Mouse (Mus musculus) CH12.LX (cell line): ENCODE results near the gene Immp2l. TPM values are rescaled to one million over a fixed set of nuclear protein-coding genes. Genes with fewer than 3 reads are reported as not detected.

Experiments used
- DNase-seq: peaks from one replicate; pipeline ENCODE4 v3.0.0-alpha.2; 2013; ENCODE audit errors: extremely low read depth
- H3K27ac ChIP-seq: 2 replicates; pipeline ENCODE4 v1.5.1; 2012; ENCODE audit warnings: low read depth, mild to moderate bottlenecking, control low read depth, moderate library complexity; ENCODE audit not compliant: insufficient read depth
- H3K27me3 ChIP-seq: replicated peaks from 2 replicates; pipeline ENCODE3; 2012; ENCODE audit warnings: inconsistent platforms
- H3K36me3 ChIP-seq, 2 experiments: replicated peaks in 1 of 2; 2 replicates each; pipeline versions ENCODE3 to v1.6.1; 2012; ENCODE audit warnings: inconsistent platforms in 1 of 2, low read length in 1 of 2, mild to moderate bottlenecking in 1 of 2, mixed read lengths in 1 of 2, moderate library complexity in 1 of 2; ENCODE audit not compliant: control insufficient read depth in 1 of 2, insufficient read depth in 1 of 2
- H3K4me1 ChIP-seq, 2 experiments: 2 replicates each; pipeline ENCODE4 v1.6.1; 2012; ENCODE audit warnings: inconsistent platforms in 1 of 2, moderate library complexity in 1 of 2; ENCODE audit not compliant: insufficient read depth in 2 of 2, control insufficient read depth in 1 of 2
- H3K4me2 ChIP-seq: 2 replicates; pipeline ENCODE4 v1.6.1; 2012; ENCODE audit warnings: low read depth, mild to moderate bottlenecking, control low read depth; ENCODE audit not compliant: poor library complexity, insufficient read depth, severe bottlenecking
- H3K4me3 ChIP-seq, 3 experiments: fragments of 150-350 bp in 1 of 3; sonication (generic) in 1 of 3; replicated peaks in 1 of 3; 2 replicates each; pipeline versions ENCODE3 to v1.5.1; 2011 to 2012; ENCODE audit warnings: low read depth in 2 of 3, low read length in 2 of 3, mild to moderate bottlenecking in 2 of 3, moderate library complexity in 2 of 3, control low read depth in 1 of 3, improper control_type of control experiment in 1 of 3, inconsistent platforms in 1 of 3, mixed read lengths in 1 of 3; ENCODE audit not compliant: poor library complexity in 1 of 3
- H3K79me2 ChIP-seq: replicated peaks from 2 replicates; pipeline ENCODE4 v1.6.1; 2012; ENCODE audit warnings: mild to moderate bottlenecking, moderate library complexity; ENCODE audit not compliant: control insufficient read depth, poor library complexity, insufficient read depth, severe bottlenecking; ENCODE audit errors: extremely low read depth
- H3K9ac ChIP-seq: 2 replicates; pipeline ENCODE4 v1.6.1; 2012; ENCODE audit warnings: low read depth, mild to moderate bottlenecking, control low read depth, moderate library complexity; ENCODE audit not compliant: insufficient read depth
- H3K9me3 ChIP-seq: replicated peaks from 2 replicates; pipeline ENCODE3; 2012; ENCODE audit warnings: low read length, inconsistent platforms, mixed read lengths
- CHD1 ChIP-seq: IDR thresholded peaks from 2 replicates; pipeline ENCODE4 v1.6.1; 2012; ENCODE audit warnings: low read depth, low read length, improper control_type of control experiment, inconsistent platforms
- CHD2 ChIP-seq: IDR thresholded peaks from 2 replicates; pipeline ENCODE4 v1.6.1; 2011; ENCODE audit warnings: low read length, improper control_type of control experiment
- E2F4 ChIP-seq: IDR thresholded peaks from 2 replicates; pipeline ENCODE4 v1.6.1; 2011; ENCODE audit warnings: low read depth, low read length, improper control_type of control experiment; ENCODE audit not compliant: insufficient replicate concordance
- ETS1 ChIP-seq: conservative IDR thresholded peaks from 2 replicates; pipeline ENCODE4 v1.6.1; 2012; ENCODE audit warnings: low read depth, mild to moderate bottlenecking, inconsistent platforms, low read length, improper control_type of control experiment, moderate library complexity
- GABPA ChIP-seq: IDR thresholded peaks from 2 replicates; pipeline ENCODE4 v1.6.1; 2012; ENCODE audit warnings: low read depth, low read length, improper control_type of control experiment, inconsistent platforms; ENCODE audit not compliant: insufficient replicate concordance
- HCFC1 ChIP-seq: IDR thresholded peaks from 2 replicates; pipeline ENCODE4 v1.6.1; 2012; ENCODE audit warnings: low read depth, mild to moderate bottlenecking, inconsistent platforms, low read length, improper control_type of control experiment
- MXI1 ChIP-seq: IDR thresholded peaks from 2 replicates; pipeline ENCODE4 v1.6.1; 2011; ENCODE audit warnings: mild to moderate bottlenecking, low read depth, low read length, improper control_type of control experiment
- POLR2AphosphoS2 ChIP-seq: IDR thresholded peaks from 2 replicates; pipeline ENCODE4 v1.6.1; 2011; ENCODE audit warnings: low read depth, low read length, improper control_type of control experiment
- RCOR1 ChIP-seq: conservative IDR thresholded peaks from 2 replicates; pipeline ENCODE4 v1.6.1; 2012; ENCODE audit warnings: low read depth, mild to moderate bottlenecking, inconsistent platforms, low read length, improper control_type of control experiment
- SIN3A ChIP-seq: IDR thresholded peaks from 2 replicates; pipeline ENCODE4 v1.6.1; 2012; ENCODE audit warnings: low read length, improper control_type of control experiment, inconsistent platforms
- TBP ChIP-seq: conservative IDR thresholded peaks from 2 replicates; pipeline ENCODE4 v1.6.1; 2011; ENCODE audit warnings: low read depth, low read length, improper control_type of control experiment
- USF1 ChIP-seq: IDR thresholded peaks from 2 replicates; pipeline ENCODE4 v1.6.1; 2014; ENCODE audit warnings: low read depth, mild to moderate bottlenecking, inconsistent platforms, low read length, improper control_type of control experiment
- USF2 ChIP-seq: conservative IDR thresholded peaks from 2 replicates; pipeline ENCODE4 v1.6.1; 2011; ENCODE audit warnings: low read depth, low read length, improper control_type of control experiment
- ZC3H11A ChIP-seq: IDR thresholded peaks from 2 replicates; pipeline ENCODE4 v1.6.1; 2012; ENCODE audit warnings: low read depth, mild to moderate bottlenecking, inconsistent platforms, low read length, improper control_type of control experiment
- ZNF384 ChIP-seq: IDR thresholded peaks from 2 replicates; pipeline ENCODE4 v1.6.1; 2012; ENCODE audit warnings: low read depth, low read length, improper control_type of control experiment, inconsistent platforms
- dilution Hi-C: fragments of 300-500 bp; cut with MboI; formaldehyde crosslinking; loops from 2 replicates; pipeline ENCODE4 v1.14.3; 2020; ENCODE audit warnings: low sequenced_read_pairs; ENCODE audit not compliant: extremely low pct_unique_long_range_greater_than_20kb, extremely low pct_ligation_motif_present
- in situ Hi-C: fragments of 300-500 bp; cut with MboI; formaldehyde crosslinking; loops from 3 replicates; pipeline ENCODE4 v1.14.3; 2019; ENCODE audit warnings: low sequenced_read_pairs, low pct_ligation_motif_present, low pct_unique_long_range_greater_than_20kb, mixed read lengths
- polyA plus RNA-seq: library from polyadenylated mRNA; unstranded; fragments of >175 nt; gene quantifications from 2 replicates; pipeline ENCODE4 v1.2.1, GENCODE M21; 2012; ENCODE audit warnings: low read depth; ENCODE audit not compliant: insufficient read length
- total RNA-seq, 2 experiments: library from RNA; depleted of rRNA; stranded (reverse); fragments of 300-350 nt in 1 of 2; fragments of >200 nt in 1 of 2; gene quantifications; 2 replicates each; pipeline ENCODE4 v1.2.3; 2012 to 2014

The Immp2l gene
- total and polyA plus RNA-seq, 3 experiments: 4.8 to 16.5 (median 9.9) TPM

DNA sequence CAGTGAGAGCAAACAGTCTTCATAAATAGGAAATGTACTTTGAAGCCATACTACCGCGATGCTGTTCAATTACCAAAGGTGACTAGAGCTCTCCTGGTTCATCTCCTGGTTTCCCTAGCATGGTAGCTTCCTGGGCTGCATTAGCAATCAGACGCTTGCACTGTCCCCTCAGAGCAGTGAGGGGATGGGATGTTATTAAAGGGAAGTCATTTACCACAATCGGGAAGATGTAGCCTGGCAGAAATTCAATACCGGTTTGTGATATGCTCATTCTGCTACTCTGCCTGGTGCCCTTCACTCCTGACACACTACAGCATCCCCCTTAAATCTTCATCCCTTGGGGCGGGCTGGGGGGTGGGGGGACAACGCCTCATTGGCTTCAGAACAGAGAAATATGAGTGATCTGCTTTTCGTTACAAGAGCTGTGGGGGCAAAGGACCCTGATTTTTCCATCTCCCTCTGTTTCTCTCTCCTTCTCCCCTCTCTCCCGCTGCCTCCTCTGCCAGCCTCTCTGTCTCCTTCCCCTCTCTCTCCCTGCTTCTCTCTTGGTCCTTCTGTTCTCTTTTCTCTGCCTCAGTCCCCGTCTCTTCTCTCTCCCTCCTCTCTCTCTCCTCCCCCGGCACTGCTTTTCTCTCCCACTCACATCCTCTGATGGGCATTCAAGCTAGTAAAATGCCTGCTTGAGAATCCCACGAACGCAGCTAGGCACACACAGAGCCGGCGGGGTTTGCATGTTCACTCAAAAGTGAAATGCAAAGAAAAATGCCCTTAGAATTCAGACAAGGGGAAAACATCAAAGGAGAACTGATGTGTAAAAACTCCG, 461.0 kb downstream of the Immp2l start:
- H3K27ac ChIP-seq: no peak overlapping the region
- no peaks in the 10 kb centered on the region for H3K36me3 ChIP-seq
- H3K4me2 ChIP-seq: peak overlapping the region; percentile 16; the same call in 1 of the 2 replicates
- H3K4me3 ChIP-seq: no peak overlapping the region
- no peaks in the 10 kb centered on the region for H3K79me2 ChIP-seq
- H3K27me3 ChIP-seq: no peaks in the 10 kb centered on the region
- no peaks in the 10 kb centered on the region for H3K9me3 ChIP-seq
- no peaks in the 10 kb centered on the region for H3K4me1 ChIP-seq
- no peak for DNase-seq
- TF ChIP-seq POLR2AphosphoS2: no peak
- no peak for TF ChIP-seq CHD2
- TF ChIP-seq GABPA: no peak
- TF ChIP-seq USF2: no peak
- no peak for TF ChIP-seq ZC3H11A
- no peak for TF ChIP-seq ETS1
- TF ChIP-seq HCFC1: no peak
- no peak for TF ChIP-seq RCOR1
- TF ChIP-seq E2F4: no peak
- no peak for TF ChIP-seq SIN3A
- TF ChIP-seq TBP: no peak
- TF ChIP-seq CHD1: no peak
- dilution Hi-C loops (no loop called here), in situ Hi-C loops (loop anchor here (25.0 kb wide), 2 partner anchors 373 to 648 kb away; no protein-coding TSS in a partner anchor)
- H3K9ac ChIP-seq: no peak overlapping the region

GRCm38 (mm10) chr12:41485512-41486215, 461.8 kb downstream of the Immp2l start:
- H3K9me3 ChIP-seq: no peaks in the 10 kb centered on the region
- no peaks in the 10 kb centered on the region for H3K4me1 ChIP-seq
- no peaks in the 10 kb centered on the region for H3K27me3 ChIP-seq
- no peaks in the 10 kb centered on the region for H3K36me3 ChIP-seq
- TF ChIP-seq ZNF384 (no peak), CHD1 (no peak), MXI1 (no peak), USF1 (no peak)
- peak overlapping the region; percentile 38; the same call in 1 of the 2 replicates for H3K4me2 ChIP-seq
- H3K9ac ChIP-seq: no peak overlapping the region
- dilution Hi-C loops (no loop called here), in situ Hi-C loops (loop anchor here (25.0 kb wide), 2 partner anchors 373 to 648 kb away; no protein-coding TSS in a partner anchor)
- DNase-seq: no peak
- no peak overlapping the region for H3K27ac ChIP-seq
- H3K79me2 ChIP-seq: no peaks in the 10 kb centered on the region
- no peak overlapping the region for H3K4me3 ChIP-seq
